Mouse (Mus musculus) c-Kit-positive CD71-positive TER-119-negative erythroid progenitor cells, embryonic 14.5 days (primary cell): ENCODE measurements around the gene Fndc3a.

Experiments used
- DNase-seq: peaks from one replicate; pipeline ENCODE4 v3.0.0-alpha.2; 2013; ENCODE audit warnings: low read depth

The Fndc3a gene

DNA sequence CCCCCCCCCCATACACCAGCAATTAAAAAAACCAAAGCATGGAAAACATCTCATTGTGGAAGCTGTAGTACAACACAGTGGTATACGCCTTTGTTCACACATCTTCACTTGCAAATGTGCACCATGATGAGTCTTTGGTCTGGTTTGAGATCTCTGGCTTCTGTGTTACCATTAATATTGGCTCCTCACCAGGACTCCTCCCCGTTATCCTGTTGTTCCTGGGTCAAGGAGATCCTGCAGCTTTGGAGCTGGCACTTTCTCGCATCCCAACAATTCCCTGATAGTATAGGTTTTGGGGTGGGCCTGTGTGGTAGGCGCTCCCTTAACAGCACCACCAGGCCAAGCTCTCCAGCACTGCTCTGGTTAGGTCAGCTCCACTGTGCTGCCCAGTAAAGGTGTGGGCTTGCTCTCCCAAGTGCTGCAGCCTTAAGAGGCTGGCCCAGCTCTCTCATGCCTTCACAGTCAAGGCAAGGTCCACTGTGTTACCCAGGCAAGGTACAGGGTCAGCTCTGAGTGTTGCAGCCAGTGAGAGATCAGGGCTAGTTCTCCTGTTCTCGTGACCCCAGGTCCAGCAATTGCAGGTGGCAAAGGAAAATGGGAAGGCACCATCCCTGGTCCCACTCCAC, 173.3 kb downstream of the Fndc3a start:
- DNase-seq: no peak

GRCm38 (mm10) chr14:72533862-72534261, 175.9 kb downstream of the Fndc3a start:
- no peak for DNase-seq

- no peak for DNase-seq
These were observed 177.5 kb downstream of the Fndc3a start for GRCm38 (mm10) chr14:72532028-72532917.

- DNase-seq: no peak
These were observed 182.7 kb downstream of the Fndc3a start for GRCm38 (mm10) chr14:72527126-72527525.

GRCm38 (mm10) chr14:72519561-72519960, 190.2 kb downstream of the Fndc3a start:
- no peak for DNase-seq

DNA sequence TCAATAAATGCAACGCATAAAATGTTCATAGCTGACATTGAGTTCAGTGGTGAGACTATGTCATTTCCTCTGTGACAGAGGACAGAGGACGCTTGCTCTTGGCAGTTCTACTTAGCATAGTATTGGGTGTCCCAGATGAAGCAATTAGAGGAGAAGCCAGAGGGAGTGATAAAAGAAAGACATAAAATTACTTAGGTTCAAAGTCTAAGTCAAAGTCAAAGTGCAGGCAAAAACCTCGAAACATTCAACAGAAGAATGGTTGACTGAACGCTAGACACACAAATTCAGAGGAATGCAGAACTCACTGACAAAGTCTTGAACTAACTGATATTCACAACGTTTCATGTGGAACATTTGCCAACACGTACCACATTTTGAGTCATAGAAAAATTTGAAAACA, 191.0 kb downstream of the Fndc3a start:
- DNase-seq: no peak

DNA sequence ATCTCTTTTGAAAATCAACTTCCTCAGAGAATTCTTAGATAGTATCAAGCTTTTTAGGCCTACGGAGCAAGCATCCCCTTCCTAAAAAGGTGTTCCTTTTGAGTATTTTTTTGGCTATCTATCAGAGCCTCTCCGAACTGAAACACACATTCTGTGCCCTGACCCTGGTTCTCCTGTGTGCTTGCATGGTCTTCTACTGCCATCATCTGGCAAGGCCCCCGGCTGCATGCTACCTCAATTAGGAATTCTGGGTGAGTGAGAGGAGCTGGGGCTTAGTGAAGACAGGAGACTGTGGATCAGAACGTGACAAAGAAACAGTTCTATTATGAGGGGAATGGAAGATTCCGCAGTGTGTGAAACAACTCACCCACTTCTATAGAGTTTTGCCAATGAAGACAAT, 193.4 kb downstream of the Fndc3a start:
- no peak for DNase-seq

DNA sequence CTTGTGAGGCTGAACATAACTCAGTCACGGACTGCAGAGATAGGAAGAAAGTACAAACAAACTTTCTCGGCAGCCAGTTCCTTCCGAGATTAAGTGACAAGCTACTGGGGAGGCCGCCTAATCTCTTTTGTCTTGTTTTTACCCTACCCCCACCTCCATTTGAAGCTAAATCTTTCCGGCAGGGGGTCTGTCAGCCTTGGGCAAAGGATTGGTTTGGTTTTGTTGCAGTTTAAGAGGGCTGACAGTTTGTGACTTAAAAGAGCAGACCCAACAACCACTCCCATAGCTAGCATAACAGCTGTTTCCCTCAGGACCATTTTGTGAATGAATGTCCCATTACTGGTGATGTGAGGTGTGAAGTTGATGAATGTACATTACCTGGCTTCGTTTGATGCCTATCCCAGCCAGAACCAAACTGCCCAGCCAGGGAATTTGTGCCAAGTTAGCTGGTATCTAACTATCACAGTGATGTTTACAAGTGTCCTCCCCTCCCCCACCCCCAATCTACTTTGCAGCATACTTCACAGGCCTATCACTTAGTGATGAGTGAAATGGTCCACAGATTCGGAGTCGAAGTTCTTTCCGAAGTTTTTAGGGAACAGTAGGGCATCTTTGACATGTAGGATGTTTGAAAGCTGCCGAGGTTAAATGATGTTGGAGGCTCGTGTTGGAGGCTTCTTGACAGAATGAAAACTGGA, 202.9 kb downstream of the Fndc3a start:
- no peak for DNase-seq

DNA sequence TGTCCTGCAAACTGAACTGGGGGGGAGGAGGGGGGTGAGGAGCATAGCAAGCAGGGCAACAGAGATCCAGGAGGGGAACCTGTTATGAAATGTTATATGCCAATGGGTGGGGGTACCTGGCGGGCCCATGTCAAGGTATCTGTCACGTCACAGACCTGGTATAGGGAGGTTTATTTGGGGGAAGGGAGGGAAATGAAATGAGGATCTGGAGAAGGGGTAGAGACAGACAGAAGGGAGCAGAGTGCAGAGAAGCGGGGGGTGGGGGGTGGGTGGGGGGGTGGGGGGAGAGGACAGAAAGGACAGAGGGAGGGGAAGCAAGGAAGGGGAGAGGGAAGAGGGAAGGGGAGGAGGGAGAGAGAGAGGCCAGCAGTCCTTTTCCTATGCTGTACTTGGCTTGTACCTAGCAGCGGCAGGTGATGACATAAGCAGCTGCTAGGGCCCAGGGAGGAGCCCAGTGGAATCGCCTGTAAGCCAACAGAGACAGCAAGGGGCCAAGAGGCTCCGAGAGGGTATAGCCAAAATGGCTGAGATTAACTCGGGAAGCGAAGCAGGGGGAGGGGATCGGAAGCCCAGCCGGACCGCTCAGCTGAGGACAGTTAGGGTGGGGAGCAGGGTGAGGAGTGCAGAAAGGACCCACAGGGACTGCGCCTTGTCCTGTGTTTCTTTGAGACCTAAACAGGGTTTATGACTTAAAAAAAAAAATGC, 203.6 kb downstream of the Fndc3a start:
- DNase-seq: no peak

DNA sequence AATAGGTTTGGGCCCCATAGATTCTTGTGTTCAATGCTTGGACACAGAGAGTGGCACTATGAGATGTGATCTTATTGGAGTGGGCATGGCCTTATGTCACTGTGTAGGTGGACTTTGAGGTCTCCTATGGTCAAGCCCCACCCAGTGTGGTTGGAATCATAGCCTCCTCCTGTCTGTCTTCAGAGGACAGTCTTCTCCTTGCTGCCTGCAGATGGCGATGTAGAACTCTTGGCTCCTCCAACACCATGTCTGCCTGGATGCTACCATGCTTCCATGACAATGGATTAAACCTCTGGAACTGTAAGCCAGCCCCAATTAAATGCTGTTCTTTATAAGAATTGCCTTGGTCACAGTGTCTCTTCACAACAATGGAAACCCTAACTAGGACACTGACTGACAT, 204.8 kb downstream of the Fndc3a start:
- DNase-seq: no peak

DNA sequence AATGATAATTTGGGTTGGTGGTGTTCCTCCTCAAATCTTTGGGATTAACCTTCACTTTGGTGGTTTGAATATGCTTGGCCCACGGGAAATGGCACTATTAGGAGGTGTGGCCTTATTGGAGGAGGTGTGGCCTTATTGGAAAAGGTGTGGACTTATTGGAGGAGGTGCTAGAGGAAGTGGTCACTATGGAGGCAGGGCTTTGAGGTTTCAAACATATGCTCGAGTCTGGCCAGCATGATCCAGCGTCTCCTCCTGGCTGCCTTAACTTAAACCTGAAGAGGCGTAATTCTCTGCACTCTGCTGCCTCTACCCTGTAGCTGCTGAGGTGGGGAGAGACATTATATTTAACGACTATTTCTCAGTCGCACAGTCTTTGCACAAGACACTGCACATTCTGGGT, 206.6 kb downstream of the Fndc3a start:
- DNase-seq: no peak

- DNase-seq: no peak
These were observed 216.0 kb downstream of the Fndc3a start for GRCm38 (mm10) chr14:72493775-72494174.

DNA sequence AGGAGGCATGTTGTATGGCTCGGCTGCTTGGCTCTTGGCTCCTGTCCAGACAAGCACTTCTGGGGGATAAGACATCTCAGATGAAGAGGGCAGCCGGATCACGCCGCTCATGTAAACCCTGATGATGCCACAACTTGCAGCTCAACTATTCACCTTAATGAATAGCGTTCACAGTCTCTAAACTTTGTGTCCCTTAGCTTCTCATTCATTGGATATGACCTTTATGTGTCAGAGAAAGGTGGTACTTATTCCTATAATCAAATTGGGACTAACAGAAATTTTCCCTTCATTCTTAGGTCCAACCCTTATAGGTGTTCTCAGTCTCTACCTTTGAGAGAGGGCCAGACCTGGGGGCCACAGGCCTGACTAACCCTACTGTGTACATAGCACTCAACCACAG, 218.1 kb downstream of the Fndc3a start, which contains the start of gene Gm9195:
TSS of gene Gm9195 (minus strand) at position 101 of the 400 bp plus-strand sequence.
- DNase-seq: no peak

DNA sequence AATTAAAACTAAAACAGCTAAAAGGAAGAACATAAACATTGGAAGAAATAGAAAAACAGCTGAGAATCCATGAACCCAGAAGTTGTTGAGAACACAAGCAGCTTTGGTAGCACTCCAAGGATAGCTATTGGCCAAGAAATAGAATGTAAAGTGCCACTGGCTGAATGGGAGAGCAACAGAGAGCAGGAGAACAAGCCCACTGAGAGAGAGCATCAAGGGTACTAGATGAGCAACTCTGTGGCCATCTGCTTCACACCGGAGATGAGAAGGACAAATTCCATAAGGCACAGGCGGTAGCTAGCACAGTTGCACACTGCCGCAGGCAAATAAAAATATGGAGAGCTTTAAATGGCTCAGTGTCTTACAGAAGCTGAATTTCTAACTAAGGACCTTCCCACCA, 219.4 kb downstream of the Fndc3a start:
- DNase-seq: no peak
